Mouse (Mus musculus): ENCODE results near the gene Sdsl.

DNA sequence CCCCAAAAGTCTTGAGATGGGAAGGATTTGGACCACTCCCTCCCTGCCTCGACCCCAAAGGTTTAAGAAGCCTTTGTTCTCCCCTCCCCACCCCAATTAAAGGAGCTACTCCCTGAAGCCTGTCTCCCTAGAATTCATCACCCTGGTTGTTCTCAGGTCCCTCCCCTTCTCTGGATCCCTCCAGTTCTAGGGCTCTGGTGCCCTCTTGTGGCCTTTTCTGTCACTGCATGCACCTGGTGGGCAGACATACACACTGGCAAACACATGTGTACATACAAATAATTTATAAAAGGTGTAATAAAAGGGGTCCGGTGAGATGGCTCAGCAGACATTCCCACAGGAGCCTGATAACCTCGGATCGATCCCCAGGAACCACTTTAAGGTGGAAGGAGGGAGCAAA, 8.3 kb downstream of the Sdsl start:
- TF ChIP-seq EP300 (IDR thresholded peaks at IDR 0.05; ENCODE audit: low read depth) (no peak), CTCF (IDR thresholded peaks at IDR 0.05; ENCODE audit: low read depth) (peak; percentile 29)
